Mouse (Mus musculus): ENCODE results near the gene Vps25. TPM values are rescaled to one million over a fixed set of nuclear protein-coding genes. Genes with fewer than 3 reads are reported as not detected.

Vps25 gene
- polyA plus RNA-seq, 1 experiment from 2014 or later: 124 TPM

DNA sequence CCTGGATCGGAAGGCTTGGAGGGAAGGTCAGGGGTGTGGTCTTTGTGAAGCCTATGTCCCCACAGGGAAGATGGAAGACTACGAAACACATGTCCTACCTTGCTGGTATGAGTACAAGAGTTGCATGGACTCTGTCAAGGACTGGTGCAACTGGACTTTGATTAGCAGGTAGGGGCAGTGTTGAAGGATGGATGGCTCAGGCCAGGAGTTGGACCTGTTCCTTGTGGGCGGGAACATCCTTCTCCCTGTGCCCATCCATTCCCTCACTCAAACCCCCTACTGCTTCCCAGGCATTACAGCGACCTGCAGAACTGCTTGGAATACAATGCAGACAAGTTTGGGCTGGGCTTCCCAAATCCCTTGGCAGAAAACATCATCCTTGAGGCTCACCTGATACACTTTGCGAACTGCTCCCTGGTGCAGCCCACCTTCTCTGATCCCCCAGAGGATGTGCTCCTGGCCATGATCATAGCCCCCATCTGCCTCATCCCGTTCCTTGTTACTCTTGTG, 5.9 kb upstream of the Vps25 start:
- Histone ChIP-seq H3K9ac (no peak overlapping the region), H3K4me3 (peak overlapping the region; percentile 67)

DNA sequence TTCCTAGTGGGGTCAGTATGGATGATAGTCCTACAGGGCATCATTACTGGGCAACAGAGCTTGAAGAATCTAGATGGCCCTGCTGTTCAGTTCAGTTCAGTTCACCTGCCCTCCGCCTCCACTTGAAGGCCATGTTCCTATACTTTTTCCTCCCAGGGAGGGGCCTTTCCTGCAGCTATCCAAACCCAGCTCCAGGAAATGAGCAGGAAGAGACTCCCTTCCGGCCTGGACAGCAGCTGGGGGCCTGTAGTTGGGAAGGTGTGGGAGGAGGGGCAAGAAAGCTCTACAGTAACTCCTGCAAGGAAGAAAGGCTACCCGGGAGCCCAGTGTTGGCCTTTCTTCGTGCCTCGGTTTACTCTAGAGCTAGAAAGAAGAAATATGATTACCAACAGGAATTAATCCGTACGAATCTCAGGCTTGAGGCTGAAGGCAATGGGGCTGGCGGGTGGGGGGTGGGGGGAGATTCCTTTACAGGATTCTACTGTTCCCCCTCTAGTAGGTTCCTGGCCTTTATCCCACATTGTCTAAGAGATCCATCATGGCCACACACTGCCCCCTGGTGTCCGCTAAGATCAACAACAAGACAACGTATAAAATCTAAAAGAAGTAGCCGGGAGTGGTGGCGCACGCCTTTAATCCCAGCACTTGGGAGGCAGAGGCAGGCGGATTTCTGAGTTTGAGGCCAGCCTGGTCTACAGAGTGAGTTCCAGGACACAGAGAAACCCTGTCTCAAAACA, 5.1 kb upstream of the Vps25 start:
- no peak for ATAC-seq (ENCODE audit: low FRiP score, low read depth)
- H3K4me2 ChIP-seq: no peak overlapping the region
- no peak overlapping the region for H3K4me3 ChIP-seq
- peaks cover 25% of the 10 kb centered on the region for H3K4me1 ChIP-seq (replicated peaks)
- H3K9ac ChIP-seq: no peak overlapping the region
- H3K9me3 ChIP-seq: no peaks in the 10 kb centered on the region
- WGBS: 34% methylated on average over 14 of the region's 14 CpGs
- no peak overlapping the region for H3K27ac ChIP-seq (replicated peaks)
- H3K36me3 ChIP-seq: no peaks in the 10 kb centered on the region
- H3K27me3 ChIP-seq: peaks cover 34% of the 10 kb centered on the region

More for the DNA sequence above, 5.9 kb upstream of the Vps25 start:
- H3K4me1 ChIP-seq (replicated peaks): peaks cover 18% of the 10 kb centered on the region
- 82% methylated on average over 6 of the region's 6 CpGs for WGBS
- H3K27ac ChIP-seq (replicated peaks): no peak overlapping the region
- H3K27me3 ChIP-seq: peaks cover 34% of the 10 kb centered on the region
- H3K4me2 ChIP-seq: peak overlapping the region; percentile 99
- ATAC-seq (ENCODE audit: low FRiP score, low read depth): no peak
- no peaks in the 10 kb centered on the region for H3K9me3 ChIP-seq
- no peaks in the 10 kb centered on the region for H3K36me3 ChIP-seq

DNA sequence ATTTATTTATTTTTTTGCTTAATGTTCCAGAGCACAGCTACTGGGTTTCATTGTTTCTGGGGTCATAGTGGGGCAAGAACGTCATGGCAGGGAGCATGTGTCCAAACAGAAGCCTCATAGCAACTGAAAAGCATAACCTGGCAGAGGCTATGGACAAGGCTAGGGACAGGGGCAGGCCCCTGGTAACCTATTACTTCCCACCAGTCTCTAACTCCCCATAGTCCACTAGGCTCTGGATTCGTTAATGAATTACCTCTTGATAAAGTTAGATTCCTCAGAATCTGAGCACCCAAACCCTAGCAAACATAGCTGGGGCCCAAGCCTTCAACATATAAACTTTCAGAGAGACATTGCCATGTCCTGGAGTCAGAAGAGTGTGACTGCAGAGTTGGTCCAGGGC, 2.5 kb upstream of the Vps25 start:
- 75% methylated on average over 2 of the region's 2 CpGs for WGBS
- no peak overlapping the region for H3K9ac ChIP-seq
- H3K4me3 ChIP-seq: no peak overlapping the region
- H3K4me2 ChIP-seq: no peak overlapping the region
- H3K27ac ChIP-seq (replicated peaks): no peak overlapping the region
- peaks cover 14% of the 10 kb centered on the region for H3K27me3 ChIP-seq
- ATAC-seq (ENCODE audit: low FRiP score, low read depth): no peak
- H3K9me3 ChIP-seq: no peaks in the 10 kb centered on the region
- H3K36me3 ChIP-seq: no peaks in the 10 kb centered on the region
- peaks cover 27% of the 10 kb centered on the region for H3K4me1 ChIP-seq (replicated peaks)

DNA sequence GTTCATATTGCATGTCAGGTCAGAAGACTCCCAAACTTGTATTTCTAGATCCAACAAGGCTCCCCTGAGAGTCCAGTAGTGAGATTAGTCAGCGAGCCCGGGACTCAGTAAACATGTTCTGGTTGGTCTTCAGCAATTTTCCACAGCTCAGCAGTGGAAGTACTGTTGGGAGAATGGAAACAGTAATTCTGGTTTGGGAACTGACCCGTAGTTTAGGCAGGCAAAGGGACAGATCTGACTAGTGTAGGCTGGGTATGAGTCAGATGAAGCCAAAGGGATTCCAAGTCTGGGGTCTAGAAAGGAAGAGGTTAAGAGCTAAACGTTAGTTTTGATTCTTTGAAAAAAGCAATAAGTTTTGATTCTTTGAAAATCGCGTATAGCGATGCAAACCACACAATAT, 566 bp upstream of the Vps25 start:
- ATAC-seq (ENCODE audit: low FRiP score, low read depth): no peak
- H3K9me3 ChIP-seq: no peaks in the 10 kb centered on the region
- peak overlapping the region; percentile 89 for H3K27ac ChIP-seq (replicated peaks)
- 0 out of 2 replicates have a peak, but pooled peaks cover 5% of the 10 kb centered on the region for H3K36me3 ChIP-seq
- peak overlapping the region; percentile 90 for H3K4me2 ChIP-seq
- H3K4me3 ChIP-seq: peak overlapping the region; percentile 89
- H3K9ac ChIP-seq: peak overlapping the region; percentile 88
- H3K4me1 ChIP-seq (replicated peaks): peaks cover 20% of the 10 kb centered on the region
- 0 out of 2 replicates have a peak, but pooled peaks cover 4% of the 10 kb centered on the region for H3K27me3 ChIP-seq
- 10% methylated on average over 7 of the region's 7 CpGs for WGBS

DNA sequence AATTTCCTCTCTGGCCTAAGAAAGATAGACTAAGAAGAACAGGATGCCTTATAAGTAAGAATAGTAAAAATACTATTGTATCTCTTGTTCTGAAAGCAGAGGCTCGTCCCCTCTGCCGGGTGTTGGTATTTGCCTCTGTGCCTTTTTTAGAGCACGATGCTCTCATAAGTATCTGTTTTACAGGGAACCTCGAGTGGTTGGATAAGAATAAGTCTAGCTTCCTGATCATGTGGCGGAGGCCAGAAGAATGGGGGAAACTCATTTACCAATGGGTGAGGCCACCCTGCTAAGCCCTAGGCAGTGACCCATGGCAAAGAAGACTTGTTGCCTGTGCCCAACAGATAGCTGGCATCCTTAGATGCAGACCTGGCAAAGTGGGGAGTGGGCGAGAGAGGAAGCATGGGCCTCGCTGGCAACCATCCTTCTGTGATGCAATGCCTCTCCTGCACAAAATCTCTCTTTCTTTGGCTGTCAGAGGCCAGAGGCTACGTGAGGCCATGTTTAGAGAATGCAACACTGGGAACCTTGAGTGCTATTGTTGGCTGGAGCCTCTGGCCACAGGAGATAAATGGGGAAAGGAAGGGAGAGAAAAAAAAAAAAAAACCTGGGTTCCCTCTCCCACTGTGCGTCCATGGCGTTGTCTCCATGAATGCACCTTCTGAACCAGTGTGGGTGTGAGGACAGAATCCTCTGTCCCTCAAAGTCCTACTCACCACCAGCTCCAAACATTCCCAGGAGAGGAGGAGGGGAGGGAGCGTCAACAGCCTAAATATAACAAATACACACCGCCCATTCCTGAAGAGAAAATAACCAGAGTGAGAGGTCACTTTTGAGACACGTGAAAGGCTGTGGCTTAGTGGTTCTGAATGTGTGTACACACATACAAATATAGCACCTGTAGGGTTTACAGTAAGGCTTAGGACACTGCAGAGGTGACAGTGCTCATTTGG, 2.6 kb downstream of the Vps25 start:
- no peak overlapping the region for H3K4me2 ChIP-seq
- ATAC-seq (ENCODE audit: low FRiP score, low read depth): no peak

DNA sequence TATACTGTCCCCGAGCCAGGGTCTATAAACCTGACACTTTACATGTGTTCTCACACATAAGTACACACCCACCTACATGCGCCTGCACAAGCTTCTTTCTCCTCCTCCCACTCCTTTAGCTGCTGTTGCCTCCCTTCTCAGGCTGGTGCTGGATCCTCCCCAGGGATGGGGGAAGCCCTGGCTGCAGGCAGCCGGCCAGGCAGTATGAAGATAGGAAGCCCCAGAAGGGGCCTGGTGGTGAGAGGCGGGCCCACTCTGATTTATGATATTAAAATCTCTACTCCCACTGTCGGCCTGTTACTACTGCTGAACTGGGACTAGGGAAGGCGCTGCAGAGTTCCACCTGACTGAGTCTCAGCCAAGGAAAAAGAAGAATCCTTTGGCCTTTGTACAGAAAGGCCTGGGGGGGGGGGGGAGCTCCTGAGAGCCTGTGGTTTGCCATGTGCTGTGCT, 5.8 kb downstream of the Vps25 start:
- 47% methylated on average over 6 of the region's 6 CpGs for WGBS
- no peak overlapping the region for H3K9ac ChIP-seq
- H3K36me3 ChIP-seq: 0 out of 2 replicates have a peak, but pooled peaks cover 5% of the 10 kb centered on the region
- no peak overlapping the region for H3K27ac ChIP-seq (replicated peaks)
- no peak overlapping the region for H3K4me3 ChIP-seq
- H3K9me3 ChIP-seq: no peaks in the 10 kb centered on the region
- H3K27me3 ChIP-seq: peaks cover 37% of the 10 kb centered on the region
- H3K4me1 ChIP-seq (replicated peaks): peaks cover 36% of the 10 kb centered on the region
- no peak overlapping the region for H3K4me2 ChIP-seq
- ATAC-seq (ENCODE audit: low FRiP score, low read depth): no peak

More for the DNA sequence above, 2.6 kb downstream of the Vps25 start:
- WGBS: 89% methylated on average over 13 of the region's 13 CpGs
- Histone ChIP-seq H3K9me3 (no peaks in the 10 kb centered on the region), H3K27me3 (peaks cover 9% of the 10 kb centered on the region), H3K27ac (replicated peaks) (no peak overlapping the region), H3K36me3 (0 out of 2 replicates have a peak, but pooled peaks cover 5% of the 10 kb centered on the region), H3K4me1 (replicated peaks) (peaks cover 36% of the 10 kb centered on the region), H3K9ac (no peak overlapping the region), H3K4me3 (no peak overlapping the region)

DNA sequence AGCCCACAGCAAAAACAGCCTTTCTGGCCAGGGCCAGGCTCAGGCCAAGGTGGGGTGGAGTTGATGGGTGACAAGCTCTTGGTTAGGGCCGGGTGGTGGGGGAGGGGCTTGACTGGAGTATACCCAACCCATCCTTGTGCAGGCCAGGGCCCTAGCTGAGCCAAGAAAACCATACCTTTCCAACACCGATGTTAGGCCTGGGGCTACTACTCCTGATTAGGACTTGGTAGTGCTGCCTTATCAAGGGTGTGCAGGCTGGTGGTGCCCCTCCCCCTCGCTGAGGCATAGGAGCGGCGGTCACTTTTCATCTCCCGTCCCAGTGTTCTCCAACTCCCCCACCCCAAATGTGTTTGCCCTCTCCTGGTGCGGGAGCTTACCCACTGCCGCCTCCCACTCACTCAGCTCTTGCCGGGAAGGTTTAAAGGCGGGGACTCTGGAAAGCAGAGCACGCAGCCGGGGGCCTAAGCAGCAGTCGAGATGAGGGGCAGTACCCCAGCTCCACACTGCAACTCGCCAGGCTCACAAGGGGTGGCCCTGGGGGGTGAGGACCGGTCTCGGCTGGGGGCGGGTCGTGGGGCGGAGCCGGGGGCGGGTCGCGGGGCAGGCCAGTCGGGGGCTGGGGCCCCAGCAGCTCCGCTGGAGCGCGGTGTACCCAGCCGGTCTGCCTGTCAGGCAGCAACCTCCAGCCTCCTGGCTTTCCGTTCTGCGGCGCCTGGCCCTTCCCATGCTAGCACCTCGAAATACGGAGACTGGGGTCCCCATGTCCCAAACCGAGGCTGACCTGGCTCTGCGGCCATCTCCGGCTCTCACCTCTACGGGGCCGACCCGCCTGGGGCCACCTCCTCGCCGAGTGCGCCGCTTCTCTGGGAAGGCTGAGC, 6.7 kb downstream of the Vps25 start, which contains the start of gene Wnk4:
TSS of gene Wnk4 (plus strand) at position 620 of the 878 bp plus-strand sequence.
- ATAC-seq (ENCODE audit: low FRiP score, low read depth): peak; percentile 71
- peak within 1 kb of the TSS; percentile 99 for H3K4me2 ChIP-seq
- H3K36me3 ChIP-seq: 0 out of 2 replicates have a peak, but pooled peaks cover 5% of the 10 kb centered on the region
- H3K9ac ChIP-seq: peak within 1 kb of the TSS; percentile 60
- H3K4me1 ChIP-seq (replicated peaks): peaks cover 36% of the 10 kb centered on the region
- H3K27me3 ChIP-seq: peaks cover 44% of the 10 kb centered on the region
- H3K27ac ChIP-seq (replicated peaks): no peak within 1 kb of the TSS
- WGBS: 0% methylated on average over 37 of the region's 43 CpGs
- H3K9me3 ChIP-seq: no peaks in the 10 kb centered on the region
- peak within 1 kb of the TSS; percentile 48 for H3K4me3 ChIP-seq

DNA sequence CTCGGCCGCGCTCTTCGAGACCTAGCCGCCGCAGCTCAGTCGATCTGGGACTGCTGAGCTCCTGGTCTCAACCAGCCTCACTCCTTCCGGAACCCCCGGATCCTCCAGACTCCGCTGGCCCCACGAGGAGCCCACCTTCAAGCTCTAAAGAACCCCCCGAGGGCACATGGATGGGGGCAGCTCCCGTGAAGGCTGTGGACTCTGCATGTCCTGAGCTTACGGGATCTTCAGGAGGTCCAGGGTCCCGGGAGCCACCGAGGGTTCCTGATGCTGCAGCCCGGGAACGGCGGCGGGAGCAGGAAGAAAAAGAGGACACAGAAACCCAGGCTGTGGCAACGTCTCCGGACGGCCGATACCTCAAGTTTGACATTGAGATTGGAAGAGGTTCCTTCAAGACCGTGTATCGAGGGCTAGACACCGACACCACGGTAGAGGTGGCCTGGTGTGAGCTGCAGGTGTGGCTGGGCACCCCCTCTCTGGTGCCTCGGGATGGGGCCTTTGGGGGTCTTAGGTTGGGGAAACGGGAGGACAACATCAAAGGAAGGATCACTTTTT, 7.4 kb downstream of the Vps25 start:
- Histone ChIP-seq H3K4me3 (peak overlapping the region; percentile 48), H3K4me1 (replicated peaks) (peaks cover 38% of the 10 kb centered on the region), H3K27me3 (peaks cover 51% of the 10 kb centered on the region), H3K9ac (peak overlapping the region; percentile 60), H3K4me2 (peak overlapping the region; percentile 99), H3K9me3 (no peaks in the 10 kb centered on the region), H3K36me3 (0 out of 2 replicates have a peak, but pooled peaks cover 5% of the 10 kb centered on the region), H3K27ac (replicated peaks) (no peak overlapping the region)
- no peak; the same call in 1 of the 2 replicates for ATAC-seq (ENCODE audit: low FRiP score, low read depth)
- WGBS: 2% methylated on average over 30 of the region's 30 CpGs

DNA sequence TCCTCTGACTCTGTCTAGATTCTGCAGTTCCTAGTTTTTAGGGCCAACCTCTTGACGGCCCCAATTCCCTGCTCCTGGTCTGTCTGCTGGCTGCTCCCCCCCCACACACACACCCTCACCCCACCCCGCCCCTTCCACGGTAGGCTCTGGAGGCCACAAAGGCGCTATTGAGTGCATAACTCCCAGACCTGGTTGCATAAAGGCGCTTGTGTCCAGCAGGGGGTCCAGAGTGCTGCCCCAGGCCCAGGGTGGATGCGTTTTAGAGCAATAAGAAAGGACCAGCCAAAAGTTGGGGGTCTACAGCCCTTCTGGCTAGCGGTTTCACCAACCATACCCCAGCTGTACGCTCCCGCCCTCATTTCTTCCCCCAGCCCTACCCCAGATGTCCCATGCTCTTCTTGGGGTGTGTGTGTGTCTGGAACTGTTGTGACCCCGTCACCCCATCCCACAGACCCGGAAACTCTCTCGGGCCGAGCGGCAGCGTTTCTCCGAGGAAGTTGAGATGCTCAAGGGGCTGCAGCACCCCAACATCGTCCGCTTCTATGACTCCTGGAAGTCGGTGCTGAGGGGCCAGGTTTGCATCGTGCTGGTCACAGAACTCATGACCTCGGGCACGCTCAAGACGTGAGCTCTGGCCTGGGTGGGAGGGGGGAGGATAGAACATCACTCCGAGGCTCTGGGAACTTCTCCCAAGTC, 8.9 kb downstream of the Vps25 start:
- H3K27ac ChIP-seq (replicated peaks): no peak overlapping the region
- H3K4me1 ChIP-seq (replicated peaks): peaks cover 38% of the 10 kb centered on the region
- H3K9ac ChIP-seq: no peak overlapping the region
- 1% methylated on average over 24 of the region's 24 CpGs for WGBS
- no peak for ATAC-seq (ENCODE audit: low FRiP score, low read depth)
- H3K4me2 ChIP-seq: peak overlapping the region; percentile 24
- H3K36me3 ChIP-seq: 0 out of 2 replicates have a peak, but pooled peaks cover 2% of the 10 kb centered on the region
- H3K27me3 ChIP-seq: peaks cover 56% of the 10 kb centered on the region
- H3K4me3 ChIP-seq: peak overlapping the region; percentile 14
- H3K9me3 ChIP-seq: no peaks in the 10 kb centered on the region

DNA sequence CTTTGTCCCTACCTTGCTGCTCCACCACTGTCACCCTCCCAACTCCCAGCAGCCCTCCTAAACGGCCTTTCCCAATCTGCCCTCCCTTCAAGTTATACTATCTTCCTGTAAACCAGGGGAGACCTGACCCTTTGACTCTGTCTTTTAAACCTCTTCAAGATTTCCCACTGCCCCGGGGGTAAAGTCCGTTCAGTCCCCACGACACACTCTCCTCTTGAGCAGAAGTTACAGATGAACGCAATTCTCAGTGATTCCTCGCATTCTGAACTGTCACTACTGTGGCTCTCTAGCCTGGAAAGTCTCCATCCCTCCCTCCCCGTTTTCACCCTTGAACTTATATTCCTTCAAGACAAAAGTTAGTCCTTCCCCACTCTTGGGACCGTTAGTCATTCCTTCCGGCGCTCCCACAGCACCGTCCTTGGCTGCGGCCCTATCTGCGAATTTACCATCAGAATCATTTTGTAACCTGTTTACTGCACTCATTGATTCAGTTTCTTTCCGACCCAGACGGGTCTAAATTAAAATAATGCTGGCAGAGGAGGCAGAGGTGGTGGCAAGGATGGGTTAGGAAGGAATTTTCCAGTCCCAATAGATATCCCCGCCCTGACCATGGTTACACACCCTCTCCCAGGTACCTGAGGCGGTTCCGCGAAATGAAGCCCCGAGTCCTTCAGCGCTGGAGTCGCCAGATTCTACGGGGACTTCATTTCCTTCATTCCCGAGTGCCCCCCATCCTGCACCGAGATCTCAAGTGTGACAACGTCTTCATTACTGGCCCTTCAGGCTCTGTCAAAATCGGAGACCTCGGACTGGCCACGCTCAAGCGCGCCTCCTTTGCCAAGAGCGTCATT, 9.9 kb downstream of the Vps25 start:
- ATAC-seq (ENCODE audit: low FRiP score, low read depth): no peak
- peaks cover 38% of the 10 kb centered on the region for H3K4me1 ChIP-seq (replicated peaks)
- peaks cover 56% of the 10 kb centered on the region for H3K27me3 ChIP-seq
- no peak overlapping the region for H3K27ac ChIP-seq (replicated peaks)
- H3K4me2 ChIP-seq: no peak overlapping the region
- H3K9me3 ChIP-seq: no peaks in the 10 kb centered on the region
- H3K4me3 ChIP-seq: no peak overlapping the region
- H3K36me3 ChIP-seq: no peaks in the 10 kb centered on the region
- WGBS: 3% methylated on average over 32 of the region's 32 CpGs
- H3K9ac ChIP-seq: no peak overlapping the region
